Mouse (Mus musculus) heart, embryonic 14.5 days (tissue): ENCODE results near the gene Tnpo1. TPM values are rescaled to one million over a fixed set of nuclear protein-coding genes. Genes with fewer than 3 reads are reported as not detected.

Experiments used
- ATAC-seq: fragments of 200-750 bp; cut with Nextera tagmentation; 2 replicates; pipeline ENCODE4 v1.8.0; 2017; ENCODE audit warnings: low read depth, moderate TSS enrichment; ENCODE audit not compliant: insufficient number of reproducible peaks, insufficient read depth, low FRiP score
- H3K27ac ChIP-seq, 2 experiments: fragments of 200-500 bp in 1 of 2; fragments of 300-500 bp in 1 of 2; sonication (generic) in 1 of 2; replicated peaks in 1 of 2; 2 replicates each; pipeline ENCODE4 v1.5.1; 2012 to 2014; ENCODE audit warnings: low read depth in 2 of 2, low read length in 2 of 2, control low read depth in 1 of 2, mild to moderate bottlenecking in 1 of 2, mixed read lengths in 1 of 2; ENCODE audit not compliant: control insufficient read depth in 1 of 2, insufficient read depth in 1 of 2
- H3K27me3 ChIP-seq: fragments of 300-500 bp; sonication (generic); 2 replicates; pipeline ENCODE4 v1.6.1; 2014; ENCODE audit warnings: mild to moderate bottlenecking, low read length, control low read depth; ENCODE audit not compliant: control insufficient read depth, insufficient read depth
- H3K36me3 ChIP-seq: fragments of 300-500 bp; sonication (generic); 2 replicates; pipeline ENCODE4 v1.6.1; 2014; ENCODE audit warnings: mild to moderate bottlenecking, control low read depth, low read length, mixed read lengths; ENCODE audit not compliant: control insufficient read depth, insufficient read depth
- H3K4me1 ChIP-seq, 2 experiments: fragments of 200-500 bp in 1 of 2; fragments of 300-500 bp in 1 of 2; sonication (generic) in 1 of 2; 2 replicates each; pipeline ENCODE4 v1.6.1; 2012 to 2014; ENCODE audit warnings: low read length in 2 of 2, control low read depth in 1 of 2, mixed read lengths in 1 of 2; ENCODE audit not compliant: control insufficient read depth in 2 of 2, insufficient read depth in 2 of 2
- H3K4me2 ChIP-seq: fragments of 300-500 bp; sonication (generic); 2 replicates; pipeline ENCODE4 v1.6.1; 2014; ENCODE audit warnings: mild to moderate bottlenecking, low read length
- H3K4me3 ChIP-seq, 2 experiments: fragments of 200-500 bp in 1 of 2; fragments of 300-500 bp in 1 of 2; sonication (generic) in 1 of 2; 2 replicates each; pipeline ENCODE4 v1.5.1; 2012 to 2014; ENCODE audit warnings: low read length in 2 of 2, mild to moderate bottlenecking in 2 of 2, control low read depth in 1 of 2, low read depth in 1 of 2, moderate library complexity in 1 of 2; ENCODE audit not compliant: control insufficient read depth in 1 of 2, insufficient read depth in 1 of 2
- H3K9ac ChIP-seq: fragments of 300-500 bp; sonication (generic); 2 replicates; pipeline ENCODE4 v1.6.1; 2014; ENCODE audit warnings: mild to moderate bottlenecking, low read length
- H3K9me3 ChIP-seq: fragments of 300-500 bp; sonication (generic); 2 replicates; pipeline ENCODE4 v1.6.1; 2016; ENCODE audit warnings: low read length, control low read depth; ENCODE audit not compliant: control insufficient read depth
- WGBS: fragments of 180-500 bp; shearing (Covaris S2); extraction: QIAGEN DNeasy Blood & Tissue Kit; methylation state at CpG from one replicate; pipeline ENCODE4 v1.1.7; 2014; 5-methylcytosine and 5-hydroxymethylcytosine counted together
- polyA plus RNA-seq: library from polyadenylated mRNA; unstranded; fragments of >200 nt; fragmentation: Nextera tagmentation; extraction: Ambion mirVana; gene quantifications from 2 replicates; pipeline ENCODE4 v1.2.1, GENCODE M21; 2014

The Tnpo1 gene
- polyA plus RNA-seq, 1 experiment from 2014 or later, result 39.6 TPM

GRCm38 (mm10) chr13:98915591-98915990 lies 10.6 kb downstream of the Tnpo1 start:
- no peaks in the 10 kb centered on the region for H3K9me3 ChIP-seq
- H3K4me1 ChIP-seq, result peaks cover 0 to 17% of the 10 kb centered on the region in 2 experiments; a peak in 3 of 4 replicates
- H3K4me2 ChIP-seq, result no peak overlapping the region
- no peak for ATAC-seq
- no peak overlapping the region for H3K27ac ChIP-seq
- 64% methylated on average over 4 of the region's 4 CpGs for WGBS
- H3K27me3 ChIP-seq, result no peaks in the 10 kb centered on the region
- no peak overlapping the region; the same call in 1 of the 2 replicates for H3K9ac ChIP-seq
- H3K36me3 ChIP-seq, result peaks cover 15% of the 10 kb centered on the region
- no peak overlapping the region for H3K4me3 ChIP-seq

GRCm38 (mm10) chr13:98914844-98915212 lies 11.4 kb downstream of the Tnpo1 start:
- no peaks in the 10 kb centered on the region for H3K27me3 ChIP-seq
- no peak overlapping the region for H3K4me3 ChIP-seq
- no peaks in the 10 kb centered on the region for H3K9me3 ChIP-seq
- no peak overlapping the region for H3K27ac ChIP-seq
- ATAC-seq, result no peak
- H3K4me1 ChIP-seq, result peaks cover under 1 to 25% of the 10 kb centered on the region in 2 experiments
- H3K9ac ChIP-seq, result no peak overlapping the region
- 63% methylated on average over 5 of the region's 5 CpGs for WGBS
- H3K36me3 ChIP-seq, result peaks cover 13% of the 10 kb centered on the region
- H3K4me2 ChIP-seq, result no peak overlapping the region

- Histone ChIP-seq H3K27me3 (no peaks in the 10 kb centered on the region), H3K36me3 (peaks cover 11% of the 10 kb centered on the region), H3K4me3 (no peak overlapping the region), H3K27ac (no peak overlapping the region), H3K4me1 (peaks cover 2 to 26% of the 10 kb centered on the region in 2 experiments), H3K9me3 (no peaks in the 10 kb centered on the region), H3K4me2 (no peak overlapping the region), H3K9ac (no peak overlapping the region)
- no peak for ATAC-seq
- WGBS, result 89% methylated on average over 14 of the region's 14 CpGs
Measured at GRCm38 (mm10) chr13:98914010-98914843, 12.0 kb downstream of the Tnpo1 start.

DNA sequence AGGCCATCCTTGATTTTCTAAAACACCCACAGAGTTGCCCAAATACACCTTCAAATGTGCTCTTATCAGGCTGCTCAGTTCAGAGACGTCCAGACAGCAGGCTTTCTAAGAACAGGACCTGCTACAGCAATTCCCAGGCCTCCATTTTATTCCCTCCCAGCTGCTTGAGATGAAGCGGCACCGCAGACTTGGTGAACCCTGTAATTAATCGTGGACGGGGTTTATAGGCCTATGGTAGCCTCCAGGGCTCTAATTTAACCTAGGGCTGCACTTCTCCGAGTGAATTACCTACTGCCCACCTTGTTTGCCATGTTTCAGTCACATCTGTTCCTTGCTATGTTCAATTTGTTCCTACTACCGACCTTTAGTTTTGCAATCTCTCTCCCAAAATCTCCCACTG lies 13.0 kb downstream of the Tnpo1 start:
- Histone ChIP-seq H3K9ac (no peak overlapping the region), H3K9me3 (no peaks in the 10 kb centered on the region), H3K36me3 (0 out of 2 replicates have a peak, but pooled peaks cover 3% of the 10 kb centered on the region), H3K27me3 (no peaks in the 10 kb centered on the region), H3K4me2 (no peak overlapping the region), H3K27ac (no peak overlapping the region), H3K4me3 (no peak overlapping the region), H3K4me1 (peaks cover 2 to 26% of the 10 kb centered on the region in 2 experiments)
- WGBS, result 71% methylated on average over 7 of the region's 7 CpGs
- ATAC-seq, result no peak

DNA sequence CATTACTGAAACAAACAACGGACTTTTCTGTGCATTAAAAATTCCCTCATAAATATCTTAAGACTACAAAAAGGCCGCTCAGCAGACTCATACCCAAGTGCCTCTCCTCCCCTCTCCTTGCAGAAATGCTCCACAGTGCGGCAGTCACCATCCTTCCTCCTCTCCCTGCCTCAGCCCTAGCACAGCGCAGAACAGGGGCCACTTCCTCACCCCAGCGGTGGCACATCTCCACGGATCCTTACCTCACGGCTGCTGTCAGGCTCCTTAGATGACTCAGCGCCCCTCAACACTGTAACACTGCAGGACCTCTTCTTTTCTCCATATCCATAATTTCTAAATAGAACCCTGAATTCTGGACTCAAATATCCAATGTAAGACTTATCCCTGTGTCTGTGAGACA lies 13.6 kb downstream of the Tnpo1 start:
- Histone ChIP-seq H3K36me3 (0 out of 2 replicates have a peak, but pooled peaks cover 3% of the 10 kb centered on the region), H3K4me1 (peaks cover 2 to 24% of the 10 kb centered on the region in 2 experiments), H3K4me2 (no peak overlapping the region), H3K9ac (no peak overlapping the region), H3K4me3 (no peak overlapping the region), H3K27ac (no peak overlapping the region), H3K9me3 (no peaks in the 10 kb centered on the region), H3K27me3 (no peaks in the 10 kb centered on the region)
- WGBS, result 65% methylated on average over 8 of the region's 8 CpGs
- no peak for ATAC-seq

GRCm38 (mm10) chr13:98910801-98911200 lies 15.4 kb downstream of the Tnpo1 start:
- Histone ChIP-seq H3K9me3 (no peaks in the 10 kb centered on the region), H3K27ac (no peak overlapping the region), H3K4me1 (peaks cover 2 to 24% of the 10 kb centered on the region in 2 experiments), H3K9ac (no peak overlapping the region), H3K4me3 (no peak overlapping the region), H3K4me2 (no peak overlapping the region), H3K36me3 (0 out of 2 replicates have a peak, but pooled peaks cover 3% of the 10 kb centered on the region), H3K27me3 (no peaks in the 10 kb centered on the region)
- WGBS, result 64% methylated on average over 3 of the region's 3 CpGs
- ATAC-seq, result no peak

- 93% methylated on average over 2 of the region's 2 CpGs for WGBS
- ATAC-seq, result no peak
Measured at GRCm38 (mm10) chr13:98904608-98905007, 21.6 kb downstream of the Tnpo1 start.

More at GRCm38 (mm10) chr13:98904608-98905007, 21.6 kb downstream of the Tnpo1 start:
- H3K4me1 ChIP-seq, result no peaks in the 10 kb centered on the region
- H3K4me2 ChIP-seq, result no peak overlapping the region
- H3K4me3 ChIP-seq, result no peak overlapping the region
- H3K27ac ChIP-seq, result no peak overlapping the region
- H3K36me3 ChIP-seq, result peaks cover 13% of the 10 kb centered on the region; the same call in 1 of the 2 replicates
- peaks cover 9% of the 10 kb centered on the region; the same call in 1 of the 2 replicates for H3K9me3 ChIP-seq
- H3K27me3 ChIP-seq, result no peaks in the 10 kb centered on the region
- no peak overlapping the region for H3K9ac ChIP-seq
